Mouse (Mus musculus): Measurements from ENCODE around the gene Il1f10.

- TF ChIP-seq POLR2A (IDR thresholded peaks at IDR 0.05; ENCODE audit: low read depth, low read length) (no peak), CTCF (IDR thresholded peaks at IDR 0.05; ENCODE audit: borderline replicate concordance, insufficient read depth, low read length) (no peak)
Measured at GRCm38 (mm10) chr2:24273619-24274018, 17.4 kb upstream of the Il1f10 start.
